Mouse (Mus musculus): ENCODE data around the gene Atp13a5. TPM values are rescaled to one million over a fixed set of nuclear protein-coding genes. Genes with fewer than 3 reads are reported as not detected.

The Atp13a5 gene
- total and polyA plus RNA-seq, 3 experiments, result 0.05 TPM; not detected in 2

DNA sequence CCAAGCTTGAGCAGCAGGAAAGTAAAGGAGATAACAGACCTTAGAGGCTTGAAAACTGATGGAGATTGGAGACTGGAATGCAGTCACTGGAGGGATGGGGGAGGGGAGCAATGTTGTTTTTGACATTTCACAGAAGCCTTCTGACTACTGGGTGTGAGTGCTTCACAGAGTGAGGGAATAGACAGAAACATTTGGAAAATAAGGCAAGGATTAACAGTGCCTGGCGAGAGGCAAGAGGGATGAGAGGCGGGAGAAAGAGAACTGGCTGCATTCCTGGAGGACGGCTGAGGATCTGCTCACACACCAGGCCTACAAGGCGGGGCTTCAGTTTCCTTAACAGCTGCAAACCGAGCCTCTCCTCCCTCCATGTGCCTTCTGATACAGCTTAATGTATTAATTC is 180.1 kb downstream of the Atp13a5 start:
- Histone ChIP-seq H3K4me1 (ENCODE audit: insufficient read depth, low read depth, low read length) (no peaks in the 10 kb centered on the region), H3K4me3 (ENCODE audit: low read depth, low read length) (no peak overlapping the region), H3K9me3 (replicated peaks) (peaks cover 37% of the 10 kb centered on the region), H3K36me3 (replicated peaks) (no peaks in the 10 kb centered on the region), H3K27me3 (ENCODE audit: insufficient read depth, low read length) (no peaks in the 10 kb centered on the region)
- DNase-seq (ENCODE audit: low spot score), result no peak
- ATAC-seq (ENCODE audit: extremely low read depth, insufficient number of reproducible peaks, low FRiP score, poor library complexity, severe bottlenecking), result no peak
- TF ChIP-seq POLR2AphosphoS5 (IDR thresholded peaks at IDR 0.05; ENCODE audit: insufficient replicate concordance, low read depth, low read length) (no peak), CTCF (IDR thresholded peaks at IDR 0.05; ENCODE audit: low read depth, low read length) (no peak), GATA2 (IDR thresholded peaks at IDR 0.05; ENCODE audit: borderline replicate concordance, low read depth, low read length) (no peak), GATA1 (IDR thresholded peaks at IDR 0.05; ENCODE audit: borderline replicate concordance, low read length) (no peak), TAL1 (conservative IDR thresholded peaks at IDR 0.05; ENCODE audit: low read depth, low read length) (no peak)

DNA sequence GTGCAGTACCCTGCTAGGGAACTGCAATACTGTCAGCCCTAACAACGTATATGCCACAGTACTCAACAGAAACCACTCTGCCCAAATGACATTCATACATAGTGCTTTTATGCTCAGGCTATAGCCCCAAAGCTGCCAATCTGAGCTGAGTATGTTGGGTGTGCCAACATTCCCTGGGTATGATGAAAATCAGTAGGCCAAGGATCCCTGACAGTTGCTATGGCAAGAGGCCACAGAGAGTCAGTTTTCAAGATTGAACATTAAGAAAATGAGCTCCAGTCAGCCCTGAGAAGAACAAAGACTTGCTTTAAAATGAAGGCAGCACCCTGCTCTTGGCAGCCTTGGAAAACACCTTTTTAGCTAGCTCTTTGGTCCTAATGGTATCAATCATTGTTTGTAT is 183.4 kb downstream of the Atp13a5 start:
- no peak for TF ChIP-seq CTCF (IDR thresholded peaks at IDR 0.05; ENCODE audit: low read depth, low read length)
- TF ChIP-seq GATA2 (IDR thresholded peaks at IDR 0.05; ENCODE audit: borderline replicate concordance, low read depth, low read length), result no peak
- TF ChIP-seq TAL1 (conservative IDR thresholded peaks at IDR 0.05; ENCODE audit: low read depth, low read length), result no peak
- no peak for TF ChIP-seq GATA1 (IDR thresholded peaks at IDR 0.05; ENCODE audit: borderline replicate concordance, low read length)
- TF ChIP-seq POLR2AphosphoS5 (IDR thresholded peaks at IDR 0.05; ENCODE audit: insufficient replicate concordance, low read depth, low read length), result no peak
- H3K4me1 ChIP-seq (ENCODE audit: insufficient read depth, low read depth, low read length), result no peaks in the 10 kb centered on the region
- DNase-seq (ENCODE audit: low spot score) (no peak), ATAC-seq (ENCODE audit: extremely low read depth, insufficient number of reproducible peaks, low FRiP score, poor library complexity, severe bottlenecking) (no peak)
- peaks cover 33% of the 10 kb centered on the region for H3K9me3 ChIP-seq (replicated peaks)
- no peak overlapping the region for H3K4me3 ChIP-seq (ENCODE audit: low read depth, low read length)
- H3K36me3 ChIP-seq (replicated peaks), result no peaks in the 10 kb centered on the region
- no peaks in the 10 kb centered on the region for H3K27me3 ChIP-seq (ENCODE audit: insufficient read depth, low read length)

DNA sequence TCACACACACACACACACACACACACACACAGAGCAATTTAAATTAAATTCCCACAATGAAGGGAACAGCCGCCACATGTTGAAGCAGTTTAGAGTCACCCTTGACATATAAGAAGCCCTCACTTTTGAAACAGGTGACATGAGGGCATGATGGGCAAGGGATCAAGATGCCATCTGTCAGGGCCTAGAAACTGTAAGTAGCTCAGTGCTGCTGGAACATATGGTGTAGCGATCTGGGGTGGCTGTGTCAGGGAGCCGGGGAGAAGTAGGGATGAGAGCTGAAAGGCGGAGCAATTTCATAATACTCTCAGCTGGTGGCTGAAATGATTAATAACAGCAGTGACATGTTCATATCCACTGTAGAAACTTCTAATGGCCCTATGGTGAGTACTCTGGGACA is 184.6 kb downstream of the Atp13a5 start:
- Histone ChIP-seq H3K4me3 (ENCODE audit: low read depth, low read length) (no peak overlapping the region), H3K9me3 (replicated peaks) (peaks cover 23% of the 10 kb centered on the region), H3K36me3 (replicated peaks) (no peaks in the 10 kb centered on the region), H3K27me3 (ENCODE audit: insufficient read depth, low read length) (no peaks in the 10 kb centered on the region), H3K4me1 (ENCODE audit: insufficient read depth, low read depth, low read length) (no peaks in the 10 kb centered on the region)
- TF ChIP-seq CTCF (IDR thresholded peaks at IDR 0.05; ENCODE audit: low read depth, low read length) (no peak), GATA2 (IDR thresholded peaks at IDR 0.05; ENCODE audit: borderline replicate concordance, low read depth, low read length) (no peak), TAL1 (conservative IDR thresholded peaks at IDR 0.05; ENCODE audit: low read depth, low read length) (no peak), POLR2AphosphoS5 (IDR thresholded peaks at IDR 0.05; ENCODE audit: insufficient replicate concordance, low read depth, low read length) (no peak), GATA1 (IDR thresholded peaks at IDR 0.05; ENCODE audit: borderline replicate concordance, low read length) (no peak)
- DNase-seq (ENCODE audit: low spot score), result no peak
- no peak for ATAC-seq (ENCODE audit: extremely low read depth, insufficient number of reproducible peaks, low FRiP score, poor library complexity, severe bottlenecking)

DNA sequence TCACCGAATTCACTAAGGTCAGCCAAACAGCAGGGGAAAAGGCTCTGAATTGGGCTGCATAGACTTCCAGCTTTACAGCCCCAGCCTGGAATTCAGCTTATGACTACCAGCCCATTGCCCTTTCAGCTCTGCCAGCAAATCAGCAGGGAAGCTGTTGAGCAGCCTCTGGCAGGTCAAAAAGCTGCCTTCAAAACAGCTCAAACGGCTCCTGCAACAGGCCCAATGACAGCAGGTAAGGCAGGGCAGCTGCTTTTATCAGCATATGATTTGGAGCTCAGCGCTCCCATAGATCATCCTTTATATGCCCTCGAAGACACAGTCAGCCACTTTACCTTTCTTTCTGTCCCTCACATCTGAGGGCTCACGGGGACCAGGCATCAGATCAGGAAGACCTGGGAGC is 185.6 kb downstream of the Atp13a5 start:
- Histone ChIP-seq H3K36me3 (replicated peaks) (no peaks in the 10 kb centered on the region), H3K27me3 (ENCODE audit: insufficient read depth, low read length) (no peaks in the 10 kb centered on the region), H3K9me3 (replicated peaks) (peaks cover 15% of the 10 kb centered on the region), H3K4me1 (ENCODE audit: insufficient read depth, low read depth, low read length) (no peaks in the 10 kb centered on the region), H3K4me3 (ENCODE audit: low read depth, low read length) (no peak overlapping the region)
- no peak for TF ChIP-seq CTCF (IDR thresholded peaks at IDR 0.05; ENCODE audit: low read depth, low read length)
- TF ChIP-seq TAL1 (conservative IDR thresholded peaks at IDR 0.05; ENCODE audit: low read depth, low read length), result no peak
- no peak for TF ChIP-seq GATA1 (IDR thresholded peaks at IDR 0.05; ENCODE audit: borderline replicate concordance, low read length)
- no peak for TF ChIP-seq GATA2 (IDR thresholded peaks at IDR 0.05; ENCODE audit: borderline replicate concordance, low read depth, low read length)
- no peak for DNase-seq (ENCODE audit: low spot score)
- ATAC-seq (ENCODE audit: extremely low read depth, insufficient number of reproducible peaks, low FRiP score, poor library complexity, severe bottlenecking), result no peak

Other genes starting within 250 kb of the Atp13a5 start
- not detected in 2 replicates for gene Hrasls, start 169.0 kb downstream of the Atp13a5 start, total RNA-seq (2014; fragmentation: Nextera tagmentation)
- gene Hrasls, start 169.0 kb downstream of the Atp13a5 start, total RNA-seq (2017), result 0.11 and 0.12 TPM in 2 replicates
- gene Hrasls, start 169.0 kb downstream of the Atp13a5 start, polyA plus RNA-seq (2012), result not detected in 2 replicates
- not detected in 2 replicates for gene Atp13a4, start 166.1 kb upstream of the Atp13a5 start, total RNA-seq (2014; fragmentation: Nextera tagmentation)
- 0.22 TPM in 1 of 2 replicates, not detected in the other for gene Atp13a4, start 166.1 kb upstream of the Atp13a5 start, total RNA-seq (2017)
- gene Atp13a4, start 166.1 kb upstream of the Atp13a5 start, polyA plus RNA-seq (2012), result not detected in 2 replicates
- 85.2 and 92.2 TPM in 2 replicates for gene Opa1, start 200.6 kb upstream of the Atp13a5 start, total RNA-seq (2014; fragmentation: Nextera tagmentation)
- 93.8 and 108 TPM in 2 replicates for gene Opa1, start 200.6 kb upstream of the Atp13a5 start, total RNA-seq (2017)
- 25.5 and 27.0 TPM in 2 replicates for gene Opa1, start 200.6 kb upstream of the Atp13a5 start, polyA plus RNA-seq (2012)